Mouse (Mus musculus): ENCODE measurements at regions not wholly inside any gene's neighbourhood (a gene's known extent, or its start where the extent isn't known, plus 50 kb on each side); places are given as distances from the start of the nearest gene placed in this dataset.

DNA sequence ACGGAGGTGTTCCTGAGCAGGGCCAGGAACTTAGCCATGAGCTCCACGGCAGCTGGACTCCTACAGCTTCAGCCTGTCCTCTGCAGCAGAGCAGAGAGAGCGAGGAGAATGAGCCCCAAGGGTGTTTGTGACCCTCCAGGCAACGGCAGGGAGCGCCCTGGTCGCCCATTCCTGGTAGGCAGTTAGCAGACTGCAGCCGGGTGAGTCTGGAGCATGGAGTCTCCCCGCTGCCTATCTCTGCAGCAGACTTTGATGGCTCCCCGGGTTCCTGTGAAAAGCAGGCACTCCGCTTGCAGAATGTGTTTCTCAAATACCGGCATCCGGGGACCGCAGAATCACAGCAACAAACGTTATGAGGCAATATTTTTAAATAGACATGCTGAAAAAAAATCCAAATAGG, 67.2 kb upstream of the Smyd2 start:
- H3K4me2 ChIP-seq (replicated peaks) = peak overlapping the region; percentile 43
- ATAC-seq = no peak
- H3K27me3 ChIP-seq (replicated peaks) = peaks cover 3% of the 10 kb centered on the region; the same call in 1 of the 2 replicates
- no peak overlapping the region for H3K4me3 ChIP-seq (replicated peaks)
- H3K27ac ChIP-seq = no peak overlapping the region
- H3K36me3 ChIP-seq = no peaks in the 10 kb centered on the region
- H3K9ac ChIP-seq = 0 out of 2 replicates have a peak overlapping the region, but pooled peaks have one; percentile 17
- WGBS = 12% methylated on average over 14 of the region's 14 CpGs
- H3K9me3 ChIP-seq = no peaks in the 10 kb centered on the region
- H3K4me1 ChIP-seq (replicated peaks) = peaks cover 4% of the 10 kb centered on the region

GRCm38 (mm10) chr1:189988864-189989263, 66.7 kb upstream of the Smyd2 start:
- 86% methylated on average over 3 of the region's 3 CpGs for WGBS
- Histone ChIP-seq H3K36me3 (no peaks in the 10 kb centered on the region), H3K9me3 (no peaks in the 10 kb centered on the region), H3K9ac (no peak overlapping the region), H3K4me2 (replicated peaks) (no peak overlapping the region), H3K4me3 (replicated peaks) (no peak overlapping the region), H3K27ac (no peak overlapping the region), H3K4me1 (replicated peaks) (peaks cover 4% of the 10 kb centered on the region), H3K27me3 (replicated peaks) (peaks cover 3% of the 10 kb centered on the region; the same call in 1 of the 2 replicates)
- no peak for ATAC-seq

GRCm38 (mm10) chr1:189985516-189986205, 63.5 kb upstream of the Smyd2 start:
- no peaks in the 10 kb centered on the region for H3K9me3 ChIP-seq
- 0 out of 2 replicates have a peak, but pooled peaks cover 3% of the 10 kb centered on the region for H3K27me3 ChIP-seq (replicated peaks)
- no peak overlapping the region for H3K27ac ChIP-seq
- no peak overlapping the region for H3K9ac ChIP-seq
- peaks cover 4% of the 10 kb centered on the region for H3K4me1 ChIP-seq (replicated peaks)
- no peaks in the 10 kb centered on the region for H3K36me3 ChIP-seq
- H3K4me2 ChIP-seq (replicated peaks) = no peak overlapping the region
- no peak for ATAC-seq
- H3K4me3 ChIP-seq (replicated peaks) = no peak overlapping the region
- 58% methylated on average over 11 of the region's 11 CpGs for WGBS

DNA sequence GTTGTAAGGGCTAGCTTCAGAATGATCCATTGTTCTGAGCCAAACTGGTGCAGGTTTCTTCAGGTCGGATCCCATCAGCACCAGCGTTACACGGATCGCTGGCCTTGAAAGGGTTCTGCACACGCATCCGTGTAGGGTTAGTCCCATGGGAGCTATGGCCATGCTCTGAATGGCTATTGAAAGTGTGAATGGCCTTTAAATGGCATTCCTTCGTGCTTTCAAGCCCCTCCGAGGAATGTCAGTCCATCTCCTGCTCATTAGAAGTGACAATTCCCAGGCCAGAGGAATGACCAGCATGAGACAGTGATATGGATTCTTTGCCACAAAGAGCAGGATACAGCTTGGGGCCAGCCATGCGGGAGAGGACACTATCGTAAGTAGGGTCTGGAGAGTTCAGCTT, 56.1 kb upstream of the Smyd2 start:
- WGBS = 79% methylated on average over 10 of the region's 10 CpGs
- Histone ChIP-seq H3K4me1 (replicated peaks) (no peaks in the 10 kb centered on the region), H3K27me3 (replicated peaks) (no peaks in the 10 kb centered on the region), H3K4me3 (replicated peaks) (no peak overlapping the region), H3K27ac (no peak overlapping the region), H3K36me3 (no peaks in the 10 kb centered on the region), H3K9ac (no peak overlapping the region), H3K9me3 (no peaks in the 10 kb centered on the region), H3K4me2 (replicated peaks) (no peak overlapping the region)
- ATAC-seq = no peak

DNA sequence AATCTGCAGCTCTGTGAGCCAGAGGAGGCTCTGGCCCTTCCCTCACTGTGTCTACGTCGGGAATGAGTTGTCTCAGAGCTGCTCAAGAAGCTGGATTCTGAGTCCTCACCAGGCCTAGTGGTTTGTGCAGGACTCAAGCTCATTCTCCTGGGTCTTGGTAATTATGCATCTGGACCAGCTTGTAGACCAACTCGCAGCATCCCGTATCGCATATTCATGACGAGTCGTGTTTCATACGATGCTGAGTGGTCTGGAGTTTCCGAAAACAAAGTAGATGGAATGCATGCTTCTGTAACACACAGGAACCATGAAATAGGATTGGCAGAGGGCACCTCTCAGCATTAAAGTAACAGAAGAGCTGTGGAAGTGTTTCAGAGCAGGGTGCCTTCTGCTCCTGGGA, 53.5 kb upstream of the Smyd2 start:
- 82% methylated on average over 9 of the region's 9 CpGs for WGBS
- ATAC-seq = no peak
- Histone ChIP-seq H3K9ac (no peak overlapping the region), H3K4me1 (replicated peaks) (no peaks in the 10 kb centered on the region), H3K4me3 (replicated peaks) (no peak overlapping the region), H3K4me2 (replicated peaks) (no peak overlapping the region), H3K36me3 (no peaks in the 10 kb centered on the region), H3K27ac (no peak overlapping the region), H3K27me3 (replicated peaks) (no peaks in the 10 kb centered on the region), H3K9me3 (no peaks in the 10 kb centered on the region)

GRCm38 (mm10) chr1:189972790-189973406, 50.7 kb upstream of the Smyd2 start:
- Histone ChIP-seq H3K4me2 (replicated peaks) (peak overlapping the region; percentile 47), H3K4me3 (replicated peaks) (no peak overlapping the region), H3K36me3 (no peaks in the 10 kb centered on the region), H3K27ac (no peak overlapping the region), H3K27me3 (replicated peaks) (no peaks in the 10 kb centered on the region), H3K9ac (no peak overlapping the region), H3K4me1 (replicated peaks) (no peaks in the 10 kb centered on the region), H3K9me3 (no peaks in the 10 kb centered on the region)
- WGBS = 10% methylated on average over 13 of the region's 13 CpGs
- peak; percentile 82 for ATAC-seq
